Mouse (Mus musculus) spleen, adult 2 months (tissue): ENCODE data around the gene Pcif1.
"Not testable (repeated sequence)": the region's sequence is repeated elsewhere in the genome, so short reads cannot be mapped to it uniquely, and the experiment has no call there.

Experiments
- CTCF ChIP-seq: fragments of 200-500 bp; IDR thresholded peaks from 2 replicates; pipeline ENCODE4 v1.5.1; 2011; ENCODE audit warnings: mild to moderate bottlenecking, inconsistent platforms; ENCODE audit not compliant: insufficient read depth, insufficient read length, insufficient replicate concordance; ENCODE audit errors: extremely low read depth
- POLR2A ChIP-seq: fragments of 200-500 bp; IDR thresholded peaks from 2 replicates; pipeline ENCODE4 v1.6.1; 2011; ENCODE audit warnings: low read depth, low read length, inconsistent platforms

GRCm38 (mm10) chr2:164877376-164878215 is 1.5 kb upstream of the Pcif1 start:
- not testable (repeated sequence) for TF ChIP-seq CTCF, POLR2A
